Mouse (Mus musculus): ENCODE results near the gene Ythdf2. TPM values are rescaled to one million over a fixed set of nuclear protein-coding genes. Genes with fewer than 3 reads are reported as not detected.

Gene Ythdf2
- total and polyA plus RNA-seq, 3 experiments = 9.7 to 27.5 (median 26.8) TPM

- Histone ChIP-seq H3K36me3 (ENCODE audit: control insufficient read depth, insufficient read depth, low read length) (no peaks in the 10 kb centered on the region), H3K79me2 (replicated peaks; ENCODE audit: control insufficient read depth, insufficient read depth, low read length) (no peaks in the 10 kb centered on the region), H3K4me1 (ENCODE audit: control insufficient read depth, insufficient read depth, low read length) (no peaks in the 10 kb centered on the region), H3K27me3 (ENCODE audit: control insufficient read depth, insufficient read depth, low read length) (no peaks in the 10 kb centered on the region), H3K27ac (no peak overlapping the region), H3K4me3 (no peak overlapping the region), H3K9ac (ENCODE audit: low read depth, low read length) (no peak overlapping the region)
- TF ChIP-seq POLR2A (IDR thresholded peaks at IDR 0.05; ENCODE audit: insufficient read depth, low read depth, low read length) (no peak), EP300 (IDR thresholded peaks at IDR 0.05; ENCODE audit: insufficient read depth, low read depth, low read length) (no peak), CTCF (IDR thresholded peaks at IDR 0.05) (no peak)
- 23% methylated on average over 6 of the region's 6 CpGs for WGBS
- intact Hi-C loops (cut with DNase I) = no loop called here
- DNase-seq = no peak
Observed at GRCm38 (mm10) chr4:132154877-132155670, 57.0 kb downstream of the Ythdf2 start.

GRCm38 (mm10) chr4:132151673-132152072, 60.4 kb downstream of the Ythdf2 start:
- Histone ChIP-seq H3K27ac (no peak overlapping the region), H3K36me3 (ENCODE audit: control insufficient read depth, insufficient read depth, low read length) (no peaks in the 10 kb centered on the region), H3K27me3 (ENCODE audit: control insufficient read depth, insufficient read depth, low read length) (no peaks in the 10 kb centered on the region), H3K4me1 (ENCODE audit: control insufficient read depth, insufficient read depth, low read length) (no peaks in the 10 kb centered on the region), H3K4me3 (no peak overlapping the region), H3K79me2 (replicated peaks; ENCODE audit: control insufficient read depth, insufficient read depth, low read length) (no peaks in the 10 kb centered on the region), H3K9ac (ENCODE audit: low read depth, low read length) (no peak overlapping the region)
- 76% methylated on average over 1 of the region's 1 CpGs for WGBS
- TF ChIP-seq CTCF (IDR thresholded peaks at IDR 0.05) = no peak
- TF ChIP-seq POLR2A (IDR thresholded peaks at IDR 0.05; ENCODE audit: insufficient read depth, low read depth, low read length) = no peak
- TF ChIP-seq EP300 (IDR thresholded peaks at IDR 0.05; ENCODE audit: insufficient read depth, low read depth, low read length) = no peak
- no peak for DNase-seq
- intact Hi-C loops (cut with DNase I) = no loop called here

- H3K4me3 ChIP-seq = no peak overlapping the region
- peaks cover 5% of the 10 kb centered on the region for H3K27me3 ChIP-seq (ENCODE audit: control insufficient read depth, insufficient read depth, low read length)
- no peaks in the 10 kb centered on the region for H3K4me1 ChIP-seq (ENCODE audit: control insufficient read depth, insufficient read depth, low read length)
- no peak for DNase-seq
- H3K9ac ChIP-seq (ENCODE audit: low read depth, low read length) = no peak overlapping the region
- intact Hi-C loops (cut with DNase I) = no loop called here
- H3K79me2 ChIP-seq (replicated peaks; ENCODE audit: control insufficient read depth, insufficient read depth, low read length) = no peaks in the 10 kb centered on the region
- no peak for TF ChIP-seq POLR2A (IDR thresholded peaks at IDR 0.05; ENCODE audit: insufficient read depth, low read depth, low read length)
- TF ChIP-seq CTCF (IDR thresholded peaks at IDR 0.05) = peak; percentile 36
- no peaks in the 10 kb centered on the region for H3K36me3 ChIP-seq (ENCODE audit: control insufficient read depth, insufficient read depth, low read length)
- WGBS = 79% methylated on average over 5 of the region's 5 CpGs
- H3K27ac ChIP-seq = no peak overlapping the region
Observed at GRCm38 (mm10) chr4:132146201-132146600, 65.9 kb downstream of the Ythdf2 start.

- H3K79me2 ChIP-seq (replicated peaks; ENCODE audit: control insufficient read depth, insufficient read depth, low read length) = no peaks in the 10 kb centered on the region
- intact Hi-C loops (cut with DNase I) = no loop called here
Observed at GRCm38 (mm10) chr4:132145092-132145491, 67.0 kb downstream of the Ythdf2 start.

DNA sequence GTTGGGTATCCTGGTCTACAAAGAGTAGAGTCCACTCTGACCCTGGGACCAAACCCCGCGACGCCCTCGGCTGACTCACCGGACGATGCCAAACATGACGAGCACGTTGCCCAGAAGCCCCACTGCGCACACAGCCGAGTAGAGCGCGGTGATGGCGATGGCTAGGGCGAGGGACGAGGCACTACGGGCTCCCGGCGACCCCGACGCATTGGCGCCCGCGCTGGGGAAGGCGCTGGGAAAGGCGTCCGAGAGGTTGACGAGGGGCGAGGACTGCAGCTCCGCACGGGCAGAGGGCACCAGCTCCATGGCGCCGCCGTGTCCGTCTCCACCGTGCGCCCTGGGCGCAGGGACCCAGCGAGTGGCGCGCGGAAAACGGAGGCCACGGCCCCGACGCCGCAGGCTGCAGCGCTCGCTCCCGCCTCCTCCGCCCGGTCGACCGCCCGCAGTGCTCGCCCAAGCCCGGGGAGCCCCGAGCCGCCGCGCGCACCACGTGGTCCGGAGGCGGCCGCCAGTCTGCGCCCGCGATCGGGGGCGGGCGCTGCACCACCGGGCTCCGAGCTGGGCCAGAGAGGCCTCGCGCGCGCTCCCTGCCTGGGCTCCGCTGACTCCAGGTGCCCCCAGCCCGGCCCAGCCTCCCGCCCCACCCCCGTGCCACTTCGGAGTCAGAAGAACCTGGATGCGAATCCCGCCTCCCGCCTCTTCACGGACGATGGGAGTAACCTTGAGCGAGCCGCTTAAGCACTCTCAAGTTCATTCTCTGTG, 67.8 kb downstream of the Ythdf2 start, which contains the start of gene Oprd1:
Oprd1 (minus strand) TSS at position 407 of the 762 bp plus-strand sequence.
- Histone ChIP-seq H3K36me3 (ENCODE audit: control insufficient read depth, insufficient read depth, low read length) (no peaks in the 10 kb centered on the region), H3K27me3 (ENCODE audit: control insufficient read depth, insufficient read depth, low read length) (peaks cover 5% of the 10 kb centered on the region), H3K4me1 (ENCODE audit: control insufficient read depth, insufficient read depth, low read length) (no peaks in the 10 kb centered on the region), H3K27ac (no peak within 1 kb of the TSS), H3K4me3 (0 out of 2 replicates have a peak within 1 kb of the TSS, but pooled peaks have one; percentile 12), H3K9ac (ENCODE audit: low read depth, low read length) (peak within 1 kb of the TSS; percentile 39), H3K79me2 (replicated peaks; ENCODE audit: control insufficient read depth, insufficient read depth, low read length) (no peaks in the 10 kb centered on the region)
- no peak for TF ChIP-seq POLR2A (IDR thresholded peaks at IDR 0.05; ENCODE audit: insufficient read depth, low read depth, low read length)
- TF ChIP-seq CTCF (IDR thresholded peaks at IDR 0.05) = no peak
- no peak for TF ChIP-seq EP300 (IDR thresholded peaks at IDR 0.05; ENCODE audit: insufficient read depth, low read depth, low read length)
- peak; percentile 21 to 25 for DNase-seq
- WGBS = 1% methylated on average over 89 of the region's 89 CpGs
- intact Hi-C loops (cut with DNase I) = no loop called here

More at GRCm38 (mm10) chr4:132145092-132145491, 67.0 kb downstream of the Ythdf2 start:
- Histone ChIP-seq H3K9ac (ENCODE audit: low read depth, low read length) (no peak overlapping the region), H3K27ac (no peak overlapping the region), H3K27me3 (ENCODE audit: control insufficient read depth, insufficient read depth, low read length) (peaks cover 5% of the 10 kb centered on the region), H3K4me1 (ENCODE audit: control insufficient read depth, insufficient read depth, low read length) (no peaks in the 10 kb centered on the region), H3K36me3 (ENCODE audit: control insufficient read depth, insufficient read depth, low read length) (no peaks in the 10 kb centered on the region), H3K4me3 (no peak overlapping the region)
- 27% methylated on average over 10 of the region's 10 CpGs for WGBS
- TF ChIP-seq POLR2A (IDR thresholded peaks at IDR 0.05; ENCODE audit: insufficient read depth, low read depth, low read length) (no peak), EP300 (IDR thresholded peaks at IDR 0.05; ENCODE audit: insufficient read depth, low read depth, low read length) (no peak), CTCF (IDR thresholded peaks at IDR 0.05) (no peak)
- no peak for DNase-seq

DNA sequence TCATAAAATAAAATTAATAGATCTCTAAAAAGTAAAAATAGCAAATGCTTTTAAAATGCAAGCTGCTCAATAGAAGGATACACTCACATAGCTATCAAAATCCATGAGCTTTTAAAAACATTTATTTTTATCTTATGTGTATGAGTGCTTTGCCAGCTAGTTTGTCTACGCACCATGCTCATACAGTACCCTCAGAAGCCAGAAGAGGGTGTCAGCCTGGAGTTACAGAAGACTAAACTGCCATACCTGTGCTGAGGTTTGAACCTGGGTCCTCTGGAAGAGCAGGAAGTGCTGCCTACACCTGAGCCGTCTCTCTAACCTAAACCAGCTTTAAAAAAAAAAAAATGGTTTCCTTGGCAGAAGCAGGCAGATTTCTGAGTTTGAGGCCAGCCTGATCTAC, 73.5 kb downstream of the Ythdf2 start:
- 84% methylated on average over 2 of the region's 2 CpGs for WGBS
- TF ChIP-seq POLR2A (IDR thresholded peaks at IDR 0.05; ENCODE audit: insufficient read depth, low read depth, low read length) (no peak), CTCF (IDR thresholded peaks at IDR 0.05) (peak; percentile 31)
- intact Hi-C loops (cut with DNase I) = no loop called here

More for the DNA sequence above, 73.5 kb downstream of the Ythdf2 start:
- H3K36me3 ChIP-seq (ENCODE audit: control insufficient read depth, insufficient read depth, low read length) = no peaks in the 10 kb centered on the region
- H3K4me1 ChIP-seq (ENCODE audit: control insufficient read depth, insufficient read depth, low read length) = no peaks in the 10 kb centered on the region
- no peak overlapping the region for H3K4me3 ChIP-seq
- H3K9ac ChIP-seq (ENCODE audit: low read depth, low read length) = no peak overlapping the region
- no peaks in the 10 kb centered on the region for H3K27me3 ChIP-seq (ENCODE audit: control insufficient read depth, insufficient read depth, low read length)
- H3K27ac ChIP-seq = no peak overlapping the region
- no peak for DNase-seq
- H3K79me2 ChIP-seq (replicated peaks; ENCODE audit: control insufficient read depth, insufficient read depth, low read length) = no peaks in the 10 kb centered on the region

Data from heart, adult 2 months (tissue).